Mouse (Mus musculus): ENCODE measurements around the gene Tinagl1.

DNA sequence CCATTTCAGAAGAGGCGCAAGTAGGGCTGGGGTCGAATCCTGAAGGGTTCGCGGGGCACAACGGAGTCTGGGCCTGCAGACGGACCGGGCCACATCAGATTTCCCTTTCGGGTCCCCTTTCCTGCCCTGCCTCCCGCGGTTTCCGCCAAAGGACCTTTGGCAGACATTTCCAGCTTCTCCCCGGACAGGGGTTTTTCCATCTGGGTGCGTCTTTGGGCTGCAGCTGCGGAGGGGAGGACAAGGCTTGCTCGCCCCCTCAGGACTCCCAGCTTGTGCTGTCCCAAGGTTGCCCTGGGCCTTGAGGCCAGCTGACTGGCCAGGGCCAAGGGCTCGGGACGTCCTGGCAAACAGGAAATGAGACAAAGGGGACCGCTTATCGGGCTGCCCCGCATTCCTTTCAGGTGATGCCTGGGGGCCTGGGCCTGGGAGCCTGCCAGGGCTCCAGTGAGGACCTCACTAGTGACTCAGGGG is 11.5 kb downstream of the Tinagl1 start:
- TF ChIP-seq GATA1 (IDR thresholded peaks at IDR 0.05; ENCODE audit: borderline replicate concordance, low read length): no peak
- TF ChIP-seq FLI1 (IDR thresholded peaks at IDR 0.05; ENCODE audit: low read length): no peak

Measured in megakaryocyte, embryonic 14.5 days (primary cell).